Mouse (Mus musculus) heart, adult 2 months (tissue): ENCODE measurements at regions not wholly inside any gene's neighbourhood (a gene's known extent, or its start where the extent isn't known, plus 50 kb on each side); places are given as distances from the start of the nearest gene placed in this dataset.

ENCODE experiments used
- CTCF ChIP-seq: fragments of 200-600 bp; IDR thresholded peaks from 2 replicates; pipeline ENCODE4 v1.8.1; 2022; ENCODE audit warnings: antibody characterized with exemption, mild to moderate bottlenecking, moderate library complexity
- EP300 ChIP-seq: fragments of 200-500 bp; IDR thresholded peaks from 2 replicates; pipeline ENCODE4 v1.6.1; 2011; ENCODE audit warnings: low read depth, low read length, control low read depth; ENCODE audit not compliant: insufficient read depth
- POLR2A ChIP-seq: fragments of 200-500 bp; IDR thresholded peaks from 2 replicates; pipeline ENCODE4 v1.6.1; 2011; ENCODE audit warnings: mild to moderate bottlenecking, low read depth, low read length, control low read depth; ENCODE audit not compliant: insufficient read depth

- TF ChIP-seq EP300, result no peak
- no peak for TF ChIP-seq POLR2A
- TF ChIP-seq CTCF, result no peak
Observed at GRCm38 (mm10) chr13:82971722-82972121, 532.1 kb upstream of the Mef2c start.
